Mouse (Mus musculus): ENCODE data around the gene Cdk5rap1. TPM values are rescaled to one million over a fixed set of nuclear protein-coding genes. Genes with fewer than 3 reads are reported as not detected.
A peak's percentile ranks its signal among the peaks of the same experiment; 100 is the strongest.

The Cdk5rap1 gene
- total and polyA plus RNA-seq, 2 experiments from 2014 or later: 10.4 to 14.3 TPM

- Histone ChIP-seq H3K36me3 (ENCODE audit: insufficient read depth) (no peaks in the 10 kb centered on the region), H3K4me1 (ENCODE audit: insufficient read depth) (peaks cover 10% of the 10 kb centered on the region), H3K27me3 (ENCODE audit: insufficient read depth, low read length) (no peaks in the 10 kb centered on the region), H3K9ac (no peak overlapping the region), H3K9me3 (ENCODE audit: low read length) (no peaks in the 10 kb centered on the region), H3K4me2 (ENCODE audit: low read depth) (no peak overlapping the region), H3K4me3 (ENCODE audit: low read depth, low read length) (no peak overlapping the region), H3K27ac (ENCODE audit: low read depth, low read length) (no peak overlapping the region)
- no peak for TF ChIP-seq CTCF (IDR thresholded peaks at IDR 0.05; ENCODE audit: low read depth)
- DNase-seq (no peak), ATAC-seq (no peak)
- WGBS: 59% methylated on average over 1 of the region's 1 CpGs
Observed at GRCm38 (mm10) chr2:154401976-154402375, 29.2 kb upstream of the Cdk5rap1 start.

GRCm38 (mm10) chr2:154399325-154399724 lies 26.5 kb upstream of the Cdk5rap1 start:
- ATAC-seq (peak; percentile 76), DNase-seq (peak; percentile 54)
- Histone ChIP-seq H3K4me1 (ENCODE audit: insufficient read depth) (no peaks in the 10 kb centered on the region), H3K4me2 (ENCODE audit: low read depth) (no peak overlapping the region), H3K9ac (no peak overlapping the region), H3K27me3 (ENCODE audit: insufficient read depth, low read length) (no peaks in the 10 kb centered on the region), H3K9me3 (ENCODE audit: low read length) (no peaks in the 10 kb centered on the region), H3K36me3 (ENCODE audit: insufficient read depth) (no peaks in the 10 kb centered on the region), H3K27ac (ENCODE audit: low read depth, low read length) (no peak overlapping the region), H3K4me3 (ENCODE audit: low read depth, low read length) (no peak overlapping the region)
- 33% methylated on average over 2 of the region's 2 CpGs for WGBS
- no peak for TF ChIP-seq CTCF (IDR thresholded peaks at IDR 0.05; ENCODE audit: low read depth)

GRCm38 (mm10) chr2:154398267-154398666 lies 25.5 kb upstream of the Cdk5rap1 start:
- Histone ChIP-seq H3K9me3 (ENCODE audit: low read length) (no peaks in the 10 kb centered on the region), H3K4me1 (ENCODE audit: insufficient read depth) (no peaks in the 10 kb centered on the region), H3K4me3 (ENCODE audit: low read depth, low read length) (no peak overlapping the region), H3K36me3 (ENCODE audit: insufficient read depth) (no peaks in the 10 kb centered on the region), H3K9ac (no peak overlapping the region), H3K27me3 (ENCODE audit: insufficient read depth, low read length) (no peaks in the 10 kb centered on the region), H3K27ac (ENCODE audit: low read depth, low read length) (no peak overlapping the region), H3K4me2 (ENCODE audit: low read depth) (no peak overlapping the region)
- DNase-seq (no peak), ATAC-seq (no peak)
- WGBS: 59% methylated on average over 7 of the region's 7 CpGs
- TF ChIP-seq CTCF (IDR thresholded peaks at IDR 0.05; ENCODE audit: low read depth): no peak

GRCm38 (mm10) chr2:154396529-154396928 lies 23.7 kb upstream of the Cdk5rap1 start:
- Histone ChIP-seq H3K27ac (ENCODE audit: low read depth, low read length) (no peak overlapping the region), H3K4me1 (ENCODE audit: insufficient read depth) (no peaks in the 10 kb centered on the region), H3K27me3 (ENCODE audit: insufficient read depth, low read length) (no peaks in the 10 kb centered on the region), H3K4me2 (ENCODE audit: low read depth) (no peak overlapping the region), H3K9me3 (ENCODE audit: low read length) (no peaks in the 10 kb centered on the region), H3K4me3 (ENCODE audit: low read depth, low read length) (no peak overlapping the region), H3K36me3 (ENCODE audit: insufficient read depth) (no peaks in the 10 kb centered on the region), H3K9ac (no peak overlapping the region)
- DNase-seq: no peak
- WGBS: 87% methylated on average over 2 of the region's 2 CpGs
- ATAC-seq: no peak
- no peak for TF ChIP-seq CTCF (IDR thresholded peaks at IDR 0.05; ENCODE audit: low read depth)

GRCm38 (mm10) chr2:154394602-154395001 lies 21.8 kb upstream of the Cdk5rap1 start:
- TF ChIP-seq CTCF (IDR thresholded peaks at IDR 0.05; ENCODE audit: low read depth): no peak

GRCm38 (mm10) chr2:154390180-154390964 lies 17.6 kb upstream of the Cdk5rap1 start:
- no peak for TF ChIP-seq CTCF (IDR thresholded peaks at IDR 0.05; ENCODE audit: low read depth)
- ATAC-seq (no peak), DNase-seq (no peak)
- Histone ChIP-seq H3K4me1 (ENCODE audit: insufficient read depth) (no peaks in the 10 kb centered on the region), H3K27me3 (ENCODE audit: insufficient read depth, low read length) (no peaks in the 10 kb centered on the region), H3K27ac (ENCODE audit: low read depth, low read length) (0 out of 2 replicates have a peak overlapping the region, but pooled peaks have one; percentile 21), H3K9me3 (ENCODE audit: low read length) (no peaks in the 10 kb centered on the region), H3K4me2 (ENCODE audit: low read depth) (no peak overlapping the region), H3K4me3 (ENCODE audit: low read depth, low read length) (no peak overlapping the region), H3K36me3 (ENCODE audit: insufficient read depth) (no peaks in the 10 kb centered on the region), H3K9ac (no peak overlapping the region)
- 79% methylated on average over 11 of the region's 11 CpGs for whole genome bisulfite sequencing

More at GRCm38 (mm10) chr2:154394602-154395001, 21.8 kb upstream of the Cdk5rap1 start:
- no peak for DNase-seq
- Histone ChIP-seq H3K9ac (no peak overlapping the region), H3K27ac (ENCODE audit: low read depth, low read length) (no peak overlapping the region), H3K9me3 (ENCODE audit: low read length) (no peaks in the 10 kb centered on the region), H3K4me3 (ENCODE audit: low read depth, low read length) (no peak overlapping the region), H3K27me3 (ENCODE audit: insufficient read depth, low read length) (no peaks in the 10 kb centered on the region), H3K4me2 (ENCODE audit: low read depth) (no peak overlapping the region), H3K4me1 (ENCODE audit: insufficient read depth) (no peaks in the 10 kb centered on the region), H3K36me3 (ENCODE audit: insufficient read depth) (no peaks in the 10 kb centered on the region)
- WGBS: 73% methylated on average over 3 of the region's 3 CpGs
- no peak for ATAC-seq

GRCm38 (mm10) chr2:154379103-154379502 lies 6.3 kb upstream of the Cdk5rap1 start:
- no peaks in the 10 kb centered on the region for H3K4me1 ChIP-seq (ENCODE audit: insufficient read depth)
- ATAC-seq (no peak), DNase-seq (no peak)
- no peak overlapping the region for H3K9ac ChIP-seq
- H3K36me3 ChIP-seq (ENCODE audit: insufficient read depth): 0 out of 2 replicates have a peak, but pooled peaks cover 15% of the 10 kb centered on the region
- TF ChIP-seq CTCF (IDR thresholded peaks at IDR 0.05; ENCODE audit: low read depth): no peak
- no peak overlapping the region for H3K4me3 ChIP-seq (ENCODE audit: low read depth, low read length)
- H3K27ac ChIP-seq (ENCODE audit: low read depth, low read length): no peak overlapping the region
- 80% methylated on average over 7 of the region's 7 CpGs for WGBS
- H3K9me3 ChIP-seq (ENCODE audit: low read length): no peaks in the 10 kb centered on the region
- no peak overlapping the region for H3K4me2 ChIP-seq (ENCODE audit: low read depth)
- H3K27me3 ChIP-seq (ENCODE audit: insufficient read depth, low read length): no peaks in the 10 kb centered on the region

Data from forebrain, postnatal 0 days (tissue).